Mouse (Mus musculus) kidney, adult 2 months (tissue): ENCODE results near the gene Arid1b.

Source experiments
- CTCF ChIP-seq: fragments of 200-500 bp; conservative IDR thresholded peaks from 2 replicates; pipeline ENCODE4 v1.5.1; 2011; ENCODE audit warnings: low read depth, mild to moderate bottlenecking, control low read depth, low read length, moderate library complexity, mixed read lengths; ENCODE audit not compliant: insufficient read depth, insufficient read length
- POLR2A ChIP-seq: fragments of 200-500 bp; IDR thresholded peaks from one replicate; pipeline ENCODE4 v1.6.1; 2011; ENCODE audit warnings: low read depth, low read length, control low read depth

DNA sequence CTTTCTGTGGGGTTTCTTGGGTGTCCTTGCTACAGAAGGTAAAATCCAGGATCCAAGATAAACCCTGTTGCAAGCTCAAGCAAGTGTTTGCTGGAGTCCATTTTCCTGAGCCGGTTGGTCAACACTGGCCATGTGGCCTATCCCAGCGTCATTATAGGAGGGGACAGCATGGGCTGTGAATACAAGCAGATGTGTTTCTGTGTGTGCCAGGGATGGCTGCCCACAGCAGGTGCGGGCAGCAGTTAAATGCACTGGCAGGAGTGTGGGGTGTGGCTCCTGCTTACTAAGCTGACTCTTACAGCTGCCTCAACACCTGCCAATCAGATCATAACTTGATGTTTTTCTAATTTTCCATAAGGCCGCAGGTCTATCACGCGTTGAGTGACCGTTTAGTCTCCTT lies 336.5 kb downstream of the Arid1b start:
- TF ChIP-seq POLR2A (no peak), CTCF (no peak)
